Comparison of ENCODE assay signal across 23 mouse cellular contexts in genomic region chr4:105341274-105341673, GRCm38 (mm10).
"Had no signal": no experiment of that assay in that cellular context is flagged by ENCODE, and none has a peak within 500 bp of the region (broad histone marks: within the 10 kb centered on the region; RNA-seq: fewer than 3 reads in every experiment).

No protein-coding gene starts in this region.

- DNase-seq: gastrocnemius, postnatal 14 days; gastrocnemius, postnatal 36 days; heart, adult 11 months; heart, adult 2 months; heart, postnatal 14 days; heart, postnatal 36 days; kidney, adult 11 months; kidney, adult 2 months; kidney, adult 9 months; kidney, postnatal 14 days; kidney, postnatal 36 days; layer of hippocampus, adult 9-11 months; layer of hippocampus, postnatal 36 days; left cerebral cortex, postnatal 4 days had no signal

- H3K4me3 ChIP-seq: heart, adult 2 months; heart, embryonic 13.5 days; heart, embryonic 15.5 days; hindbrain, embryonic 13.5 days; hindbrain, embryonic 15.5 days; kidney, embryonic 15.5 days; limb, embryonic 13.5 days; limb, embryonic 15.5 days; liver, embryonic 12.5 days had no signal

- H3K36me3 ChIP-seq: heart, embryonic 13.5 days; heart, embryonic 15.5 days; hindbrain, embryonic 13.5 days; hindbrain, embryonic 15.5 days; kidney, embryonic 15.5 days; limb, embryonic 13.5 days; limb, embryonic 15.5 days; liver, embryonic 12.5 days had no signal

- H3K27me3 ChIP-seq: heart, embryonic 13.5 days; heart, embryonic 15.5 days; hindbrain, embryonic 13.5 days; hindbrain, embryonic 15.5 days; kidney, embryonic 15.5 days; limb, embryonic 13.5 days; limb, embryonic 15.5 days; liver, embryonic 12.5 days had no signal

- H3K4me2 ChIP-seq: heart, embryonic 11.5 days; heart, embryonic 13.5 days; heart, embryonic 15.5 days; hindbrain, embryonic 13.5 days; hindbrain, embryonic 15.5 days; kidney, embryonic 15.5 days; limb, embryonic 13.5 days; limb, embryonic 15.5 days; liver, embryonic 12.5 days had no signal
